Mouse (Mus musculus) layer of hippocampus, adult 9-11 months (tissue): Measurements from ENCODE around the gene Tuft1.

Experiments
- DNase-seq: peaks from one replicate; pipeline ENCODE4 v3.0.0; 2022

Gene Tuft1

GRCm38 (mm10) chr3:94591066-94591465 is 67.6 kb downstream of the Tuft1 start:
- no peak for DNase-seq

- no peak for DNase-seq
These were observed 70.7 kb downstream of the Tuft1 start for GRCm38 (mm10) chr3:94587962-94588361.

GRCm38 (mm10) chr3:94582944-94583343 is 75.7 kb downstream of the Tuft1 start:
- DNase-seq: no peak

GRCm38 (mm10) chr3:94582456-94582891 is 76.2 kb downstream of the Tuft1 start, which contains the start of gene Snx27:
TSS of gene Snx27 (minus strand) at chr3:94582716.
- DNase-seq: peak; percentile 95

GRCm38 (mm10) chr3:94581793-94582455 is 76.7 kb downstream of the Tuft1 start:
- peak; percentile 9 for DNase-seq

GRCm38 (mm10) chr3:94581138-94581780 is 77.4 kb downstream of the Tuft1 start:
- peak; percentile 18 for DNase-seq

GRCm38 (mm10) chr3:94574506-94574905 is 84.2 kb downstream of the Tuft1 start:
- DNase-seq: no peak

GRCm38 (mm10) chr3:94567242-94567641 is 91.4 kb downstream of the Tuft1 start:
- no peak for DNase-seq

- no peak for DNase-seq
These were observed 93.1 kb downstream of the Tuft1 start for GRCm38 (mm10) chr3:94565557-94565956.

GRCm38 (mm10) chr3:94565127-94565526 is 93.5 kb downstream of the Tuft1 start:
- no peak for DNase-seq

GRCm38 (mm10) chr3:94564356-94565010 is 94.2 kb downstream of the Tuft1 start:
- DNase-seq: no peak

- no peak for DNase-seq
These were observed 95.5 kb downstream of the Tuft1 start for GRCm38 (mm10) chr3:94563163-94563562.
